Mouse (Mus musculus) liver, embryonic 18 days (tissue): ENCODE measurements around the gene Fbln2. TPM values are rescaled to one million over a fixed set of nuclear protein-coding genes. Genes with fewer than 3 reads are reported as not detected.

Source experiments
- polyA plus RNA-seq: library from polyadenylated mRNA; depleted of rRNA; stranded (reverse); fragments of >200 nt; gene quantifications from 2 replicates; pipeline ENCODE4 v1.2.3, GENCODE M21; 2012; rRNA removed

Fbln2 gene
- 4.6 and 5.1 TPM in 2 replicates for polyA plus RNA-seq

DNA sequence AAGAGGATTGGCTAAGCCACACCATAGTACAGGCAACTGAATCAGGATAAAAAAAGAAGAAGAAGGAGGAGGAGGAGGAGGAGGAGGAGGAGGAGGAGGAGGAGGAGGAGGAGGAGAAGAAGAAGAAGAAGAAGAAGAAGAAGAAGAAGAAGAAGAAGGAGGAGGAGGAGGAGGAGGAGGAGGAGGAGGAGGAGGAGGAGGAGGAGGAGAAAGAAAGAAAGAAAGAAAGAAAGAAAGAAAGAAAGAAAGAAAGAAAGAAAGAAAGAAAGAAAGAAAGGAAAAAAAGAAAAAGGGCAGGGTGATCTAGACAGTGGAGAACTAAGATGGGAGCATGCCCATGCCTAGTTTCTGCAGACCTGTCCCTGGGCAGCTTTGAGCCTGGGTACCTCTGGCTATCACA is at the start of gene Fbln2:
Fbln2 (plus strand) TSS at position 301 of the 400 bp plus-strand sequence.

Other genes starting within 250 kb of the Fbln2 start
- 9.0 and 12.8 TPM in 2 replicates for gene Iqsec1, start 223.8 kb upstream of the Fbln2 start, polyA plus RNA-seq
- 9.7 and 11.9 TPM in 2 replicates for gene Nup210, start 95.6 kb upstream of the Fbln2 start, polyA plus RNA-seq
- gene Hdac11, start 55.8 kb upstream of the Fbln2 start, polyA plus RNA-seq, result 7.6 and 8.4 TPM in 2 replicates
- gene Wnt7a, start 198.9 kb downstream of the Fbln2 start, polyA plus RNA-seq, result 0.01 TPM in 2 replicates